Mouse (Mus musculus): ENCODE data around the gene P4ha2.

The P4ha2 gene

GRCm38 (mm10) chr11:54141200-54141971 is 41.5 kb downstream of the P4ha2 start:
- DNase-seq, result no peak

DNA sequence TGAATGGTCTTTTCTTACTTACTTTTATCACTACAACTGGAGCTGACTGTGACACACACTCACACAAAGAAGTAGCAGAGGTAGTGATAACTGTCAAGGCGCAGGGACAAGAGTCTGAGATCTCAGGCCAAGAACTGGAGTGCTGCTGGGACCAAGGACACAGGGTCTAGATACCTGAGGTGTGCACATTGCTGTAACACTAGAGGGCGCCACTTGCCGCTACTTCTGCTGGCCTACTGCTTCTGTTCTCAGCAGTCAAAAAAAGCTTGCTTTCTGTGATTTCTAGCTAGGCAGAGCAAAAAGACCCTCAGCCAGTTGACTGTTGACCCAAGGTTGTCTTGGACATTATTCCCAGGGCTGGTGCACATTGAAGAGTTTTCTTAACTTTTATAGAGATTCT is 45.0 kb downstream of the P4ha2 start:
- DNase-seq, result peak; percentile 60

DNA sequence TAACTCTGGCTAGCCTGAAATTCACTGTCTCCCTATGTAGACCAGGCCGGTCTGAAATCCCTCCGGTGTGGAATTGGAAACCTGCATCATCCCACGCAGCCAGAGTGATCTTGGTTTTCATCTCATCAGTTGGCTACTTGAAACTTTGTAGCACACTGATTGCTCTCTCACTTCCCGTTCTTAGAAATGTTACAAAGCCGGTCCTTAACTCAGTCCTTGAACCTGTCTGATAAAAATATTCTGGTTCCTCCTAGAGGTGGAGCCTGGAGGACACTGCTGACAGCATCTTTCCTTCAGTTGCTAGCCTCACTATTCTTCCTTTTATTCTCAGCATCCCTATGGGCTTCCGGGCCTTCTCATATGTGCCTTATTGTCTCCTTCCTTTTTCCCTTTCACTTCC is 46.1 kb downstream of the P4ha2 start:
- DNase-seq, result no peak

- DNase-seq, result no peak
These were observed 50.0 kb downstream of the P4ha2 start for GRCm38 (mm10) chr11:54149791-54150465.

DNA sequence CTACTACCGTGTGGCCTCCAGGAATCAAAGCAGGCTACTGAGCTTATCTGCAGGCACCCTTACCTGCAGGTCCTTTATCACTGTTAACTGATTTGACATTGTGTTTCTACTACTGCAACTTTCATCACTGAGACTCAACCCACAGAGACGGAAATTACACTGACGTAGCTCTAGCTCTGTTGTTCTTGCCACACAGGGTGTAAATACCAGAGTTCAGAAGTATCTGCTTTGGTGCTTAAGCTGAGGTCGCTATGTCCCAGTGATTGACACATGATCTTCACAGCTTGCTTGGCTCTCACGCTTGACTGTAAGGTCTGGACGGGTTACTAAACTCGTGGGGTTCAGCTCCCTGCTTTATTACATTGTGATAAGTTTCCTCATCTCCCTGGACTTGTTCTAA is 51.2 kb downstream of the P4ha2 start:
- no peak for DNase-seq

- no peak for DNase-seq
These were observed 53.1 kb downstream of the P4ha2 start for GRCm38 (mm10) chr11:54152957-54153356.

- peak; percentile 79 for DNase-seq
These were observed 56.0 kb downstream of the P4ha2 start for GRCm38 (mm10) chr11:54155864-54156263.

- DNase-seq, result no peak
These were observed 56.6 kb downstream of the P4ha2 start for GRCm38 (mm10) chr11:54156504-54156903.

GRCm38 (mm10) chr11:54157586-54157985 is 57.7 kb downstream of the P4ha2 start:
- DNase-seq, result no peak

- no peak for DNase-seq
These were observed 60.5 kb downstream of the P4ha2 start for GRCm38 (mm10) chr11:54160435-54160834.

GRCm38 (mm10) chr11:54160920-54161319 is 61.0 kb downstream of the P4ha2 start:
- no peak for DNase-seq

DNA sequence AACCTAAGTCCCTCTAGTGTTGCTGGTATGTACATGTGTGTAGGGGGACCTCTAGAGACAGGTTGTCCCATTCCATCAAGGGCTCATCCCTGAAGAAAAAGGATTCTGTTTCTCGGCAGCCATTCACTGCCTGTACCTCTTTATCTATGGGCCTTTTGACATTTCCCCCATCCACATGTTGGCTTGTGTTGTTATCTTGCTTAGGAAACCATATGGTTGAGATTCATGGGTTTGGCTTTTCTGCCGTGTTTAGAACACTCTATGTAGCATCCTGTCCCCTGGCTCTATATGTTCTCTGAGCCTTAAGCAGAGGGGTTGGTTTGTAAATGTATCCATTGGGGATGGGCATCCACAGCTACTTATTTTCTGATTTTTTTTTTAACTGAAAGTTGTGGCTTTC is 61.6 kb downstream of the P4ha2 start:
- DNase-seq, result no peak

GRCm38 (mm10) chr11:54162968-54163367 is 63.1 kb downstream of the P4ha2 start:
- no peak for DNase-seq

DNA sequence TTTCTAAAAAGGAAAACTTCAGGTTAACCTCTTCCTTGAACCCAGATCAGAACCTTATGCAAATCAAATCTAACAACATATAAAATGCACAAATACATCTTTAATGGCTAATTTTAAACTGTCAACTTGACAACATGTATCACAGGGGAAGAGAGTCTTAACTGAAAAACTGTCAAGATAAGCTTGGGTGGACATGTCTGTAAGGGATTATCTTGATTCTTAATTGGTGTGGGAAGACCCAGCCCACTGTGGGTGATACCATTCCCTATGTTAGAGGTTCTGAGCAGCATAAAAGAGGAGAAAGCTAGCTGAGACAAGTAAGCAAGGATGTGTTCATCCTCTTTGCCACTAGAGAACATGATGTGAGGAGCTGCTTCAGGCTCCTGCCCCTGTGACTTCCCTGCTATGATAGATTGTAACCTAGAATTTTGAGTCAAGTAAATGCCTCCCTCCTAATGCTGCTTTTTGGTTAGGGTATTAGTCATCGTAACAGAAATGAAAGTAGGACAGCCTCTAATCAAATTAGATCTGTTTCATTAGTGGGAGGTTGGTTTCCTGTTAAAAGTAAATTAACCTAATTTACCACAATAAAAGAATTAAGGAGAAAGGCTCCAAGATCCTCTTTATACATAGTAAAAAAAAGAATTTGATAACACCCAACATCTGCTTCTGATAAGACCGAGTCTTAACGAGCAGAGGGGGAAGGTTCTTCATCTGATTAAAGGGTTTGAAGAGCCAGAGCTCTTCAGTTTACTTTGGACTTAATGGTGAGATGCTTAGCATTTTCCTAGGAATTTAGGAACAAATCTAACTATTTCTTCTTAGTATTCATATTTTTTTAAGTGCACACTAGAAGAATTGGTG is 69.8 kb downstream of the P4ha2 start:
- no peak for DNase-seq

- DNase-seq, result no peak
These were observed 71.3 kb downstream of the P4ha2 start for GRCm38 (mm10) chr11:54171175-54171574.

DNA sequence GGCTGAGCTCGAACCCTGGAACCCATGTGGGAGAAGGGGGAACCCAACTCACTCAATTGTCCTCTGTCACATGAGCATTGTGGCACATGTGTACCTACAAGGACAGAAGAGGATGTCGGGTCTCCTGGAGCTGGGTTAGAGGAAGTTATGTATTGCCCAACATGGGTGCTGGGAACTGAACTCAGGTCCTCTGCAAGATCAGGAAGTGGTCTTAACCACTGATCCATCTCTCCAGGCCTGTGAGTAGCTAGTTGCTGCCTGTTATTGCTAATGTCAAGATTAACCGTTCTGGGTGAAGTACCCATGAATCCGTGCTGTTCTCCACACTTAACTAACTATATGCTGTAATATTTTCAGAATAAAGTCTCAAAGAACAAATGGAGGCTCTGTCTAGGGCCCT is 74.3 kb downstream of the P4ha2 start:
- no peak for DNase-seq

DNA sequence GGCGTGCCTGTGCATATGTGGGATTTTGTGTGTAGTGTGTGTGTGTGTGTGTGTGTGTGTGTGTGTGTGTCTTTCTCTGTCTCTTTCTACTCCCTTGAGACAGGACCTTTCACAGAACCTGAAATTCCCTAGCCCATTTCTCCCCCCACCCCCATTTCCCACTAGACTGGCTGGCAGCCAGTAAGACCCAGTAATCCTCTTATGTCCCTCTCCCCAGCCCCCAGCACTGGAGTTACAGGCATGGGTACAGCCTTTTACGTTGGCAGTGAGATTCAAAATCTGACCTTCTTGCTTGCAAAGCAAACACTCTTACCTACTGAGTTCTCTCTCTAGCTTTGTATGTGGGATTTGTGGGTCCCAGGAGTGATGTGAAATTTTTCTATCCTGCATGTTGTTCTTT is 75.0 kb downstream of the P4ha2 start:
- no peak for DNase-seq
